Mouse (Mus musculus) lung, adult 2 months (tissue): Measurements from ENCODE around the gene Tmem236.

Source experiments
- CTCF ChIP-seq: fragments of 200-500 bp; IDR thresholded peaks from 2 replicates; pipeline ENCODE4 v1.5.1; 2011; ENCODE audit warnings: mild to moderate bottlenecking, low read length, control low read depth; ENCODE audit not compliant: insufficient read depth
- POLR2A ChIP-seq: fragments of 200-500 bp; IDR thresholded peaks from 2 replicates; pipeline ENCODE4 v1.6.1; 2011; ENCODE audit warnings: low read depth, mild to moderate bottlenecking, control low read depth, low read length, borderline replicate concordance; ENCODE audit errors: extremely low read depth

DNA sequence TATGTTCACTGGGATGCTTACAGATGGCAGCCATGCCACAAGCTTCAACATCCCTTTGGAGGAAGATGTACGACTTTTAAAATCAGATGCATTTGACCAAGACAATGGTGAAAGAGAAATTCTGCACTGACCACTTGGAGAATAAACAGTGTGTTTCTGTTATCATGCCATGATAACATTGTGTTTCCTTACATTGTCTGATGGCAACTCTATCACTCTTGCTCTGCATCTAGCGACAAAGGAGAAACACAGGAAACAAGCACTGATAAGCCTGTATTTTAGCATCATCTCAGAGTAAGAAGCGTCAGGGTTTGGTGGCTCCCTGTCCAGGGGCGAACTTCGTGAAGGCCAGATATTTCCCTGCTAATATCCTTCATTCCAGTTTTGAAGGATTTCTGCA, 61.0 kb downstream of the Tmem236 start:
- TF ChIP-seq CTCF: no peak
- no peak for TF ChIP-seq POLR2A
